Mouse (Mus musculus): ENCODE measurements around the gene Apba1.

The Apba1 gene

DNA sequence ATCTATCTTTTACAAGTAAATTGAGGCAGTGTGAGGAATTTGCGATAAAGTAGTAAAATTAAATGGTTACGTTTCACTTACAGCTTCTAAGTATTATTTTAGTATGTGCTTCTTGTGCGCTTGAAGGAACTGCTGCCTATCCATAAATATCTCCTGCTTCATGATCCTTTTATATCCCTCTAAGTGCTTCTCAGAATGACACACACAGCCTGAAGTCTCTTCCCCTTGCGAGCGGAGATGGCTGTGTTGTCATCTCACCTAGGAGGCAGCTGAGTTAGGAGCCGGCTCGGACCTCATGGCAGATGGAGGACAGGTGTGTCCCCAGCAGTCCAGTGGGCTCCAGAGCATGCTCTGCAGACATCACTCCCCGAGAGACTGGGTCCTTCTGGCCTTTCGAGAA is 163.9 kb downstream of the Apba1 start:
- TF ChIP-seq GATA4 (IDR thresholded peaks at IDR 0.05; ENCODE audit: insufficient replicate concordance, low read length): no peak

DNA sequence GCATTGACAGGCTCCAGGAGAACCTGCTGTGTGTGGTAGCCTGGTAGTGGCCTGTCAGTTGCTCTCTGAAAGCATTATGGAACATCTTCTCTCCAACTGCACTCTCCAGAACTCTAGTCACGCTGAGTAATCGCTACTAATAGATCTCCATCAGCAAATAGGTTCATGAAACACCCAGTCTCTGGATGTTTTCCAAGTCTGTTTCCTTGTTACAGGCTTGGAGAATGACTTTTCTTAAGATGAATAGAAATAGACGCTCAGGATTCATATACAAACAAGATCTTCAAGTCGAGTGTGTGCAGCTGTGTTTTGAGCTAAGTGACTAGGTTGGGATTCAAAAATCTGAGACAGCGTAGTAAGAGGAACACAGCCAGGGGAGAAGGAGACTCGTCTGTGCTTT is 165.4 kb downstream of the Apba1 start:
- no peak for TF ChIP-seq GATA4 (IDR thresholded peaks at IDR 0.05; ENCODE audit: insufficient replicate concordance, low read length)

DNA sequence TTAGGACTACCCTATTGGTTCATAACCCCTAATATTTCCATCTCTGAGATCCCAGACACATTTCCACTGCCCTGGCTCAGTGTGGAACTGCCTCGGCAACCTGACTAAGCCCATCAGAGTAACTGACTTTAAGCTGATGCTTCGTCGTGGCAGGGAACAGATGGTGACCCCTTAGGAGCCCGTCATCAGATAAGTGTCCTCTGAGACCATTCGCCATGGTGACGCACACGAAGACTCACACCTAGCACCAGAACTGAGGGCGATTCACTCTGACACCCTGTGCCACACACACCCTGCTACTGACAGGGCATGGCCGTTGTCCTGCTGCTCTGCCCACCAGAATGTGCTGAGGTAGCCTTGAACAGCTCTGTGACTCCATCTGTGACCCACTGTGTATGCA is 166.1 kb downstream of the Apba1 start:
- no peak for TF ChIP-seq GATA4 (IDR thresholded peaks at IDR 0.05; ENCODE audit: insufficient replicate concordance, low read length)

DNA sequence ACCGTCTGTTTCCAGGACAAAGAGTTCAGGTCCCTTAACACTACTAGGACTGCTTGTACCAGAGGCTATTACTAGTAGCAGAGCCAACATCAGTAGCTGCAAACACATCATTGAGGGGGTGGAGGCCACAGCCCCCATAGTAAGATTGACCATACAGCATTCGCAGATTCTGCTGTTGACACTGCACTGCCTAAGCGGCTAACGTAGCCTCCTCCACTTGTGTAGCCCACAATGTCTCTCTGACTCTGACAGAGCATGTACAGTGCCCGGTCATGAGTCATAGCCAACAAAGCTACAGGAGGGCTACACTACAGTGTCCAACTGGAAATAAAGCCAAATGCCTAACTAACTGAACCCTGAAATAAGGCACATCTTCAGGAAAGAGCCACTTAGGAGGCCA is 166.9 kb downstream of the Apba1 start:
- no peak for TF ChIP-seq GATA4 (IDR thresholded peaks at IDR 0.05; ENCODE audit: insufficient replicate concordance, low read length)

DNA sequence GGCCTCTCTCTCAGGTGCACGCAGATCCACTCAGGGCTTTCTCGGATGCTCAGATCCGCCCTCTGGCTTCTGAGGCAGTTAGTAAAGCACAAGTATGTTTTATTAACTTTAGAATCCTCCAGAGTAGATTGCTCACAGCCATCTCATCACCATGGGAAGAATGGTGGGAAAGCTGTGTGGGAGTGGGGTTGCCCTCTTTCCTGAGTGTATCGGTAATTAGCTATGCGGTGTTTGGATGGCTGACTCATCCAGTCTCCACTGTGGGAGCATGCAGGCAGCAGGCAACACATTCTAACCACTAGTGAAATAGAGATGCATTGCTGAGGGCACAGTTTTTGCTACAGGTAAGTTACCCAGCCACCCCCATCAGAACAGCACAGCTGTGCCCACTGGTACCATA is 172.1 kb downstream of the Apba1 start:
- TF ChIP-seq GATA4 (IDR thresholded peaks at IDR 0.05; ENCODE audit: insufficient replicate concordance, low read length): no peak

DNA sequence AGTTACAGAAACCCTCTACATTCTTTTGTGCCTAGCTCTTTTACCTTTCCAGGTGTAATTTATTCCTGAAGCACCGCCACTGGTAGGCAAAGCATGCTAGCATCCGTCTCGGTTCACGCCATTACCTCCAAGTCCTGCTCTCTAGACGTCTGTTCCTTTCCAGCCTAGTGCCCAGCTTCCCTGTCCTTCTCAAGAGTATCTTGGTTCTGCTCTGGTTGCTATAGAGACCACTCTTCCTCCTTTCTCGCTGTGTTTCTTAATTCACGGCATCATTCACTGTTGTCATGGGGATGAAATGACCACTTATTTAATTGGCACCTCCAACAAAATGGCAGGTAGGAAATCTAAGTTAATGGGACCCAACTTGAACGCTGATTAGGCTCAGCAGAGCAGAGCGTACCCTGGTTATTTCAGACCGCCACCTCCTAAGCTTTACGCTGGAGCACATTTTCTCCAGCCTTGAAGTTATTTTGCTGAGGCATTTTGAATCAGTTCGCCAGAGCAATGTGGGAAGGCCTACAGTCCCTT is 182.8 kb downstream of the Apba1 start:
- no peak for TF ChIP-seq GATA4 (IDR thresholded peaks at IDR 0.05; ENCODE audit: insufficient replicate concordance, low read length)

DNA sequence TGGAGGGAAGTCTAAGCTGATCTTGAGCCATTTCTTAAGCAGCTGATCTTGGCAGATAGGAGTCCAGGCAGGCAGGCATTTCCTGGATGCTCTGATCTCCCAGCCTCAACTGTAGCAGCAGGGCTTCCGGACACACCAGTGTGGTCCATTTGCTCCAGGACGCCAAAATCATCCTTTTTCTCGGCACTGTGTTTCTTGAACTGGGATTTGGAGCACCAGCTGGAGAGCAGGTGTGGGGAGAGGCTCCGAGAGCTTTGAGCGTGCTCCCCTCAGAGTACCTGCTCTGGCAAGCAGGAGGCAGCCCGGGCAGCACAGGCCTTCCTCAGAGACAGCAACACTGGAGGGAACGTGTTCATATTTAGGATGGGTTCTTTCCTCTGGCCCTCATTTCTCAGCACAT is 184.2 kb downstream of the Apba1 start:
- TF ChIP-seq GATA4 (IDR thresholded peaks at IDR 0.05; ENCODE audit: insufficient replicate concordance, low read length): no peak

DNA sequence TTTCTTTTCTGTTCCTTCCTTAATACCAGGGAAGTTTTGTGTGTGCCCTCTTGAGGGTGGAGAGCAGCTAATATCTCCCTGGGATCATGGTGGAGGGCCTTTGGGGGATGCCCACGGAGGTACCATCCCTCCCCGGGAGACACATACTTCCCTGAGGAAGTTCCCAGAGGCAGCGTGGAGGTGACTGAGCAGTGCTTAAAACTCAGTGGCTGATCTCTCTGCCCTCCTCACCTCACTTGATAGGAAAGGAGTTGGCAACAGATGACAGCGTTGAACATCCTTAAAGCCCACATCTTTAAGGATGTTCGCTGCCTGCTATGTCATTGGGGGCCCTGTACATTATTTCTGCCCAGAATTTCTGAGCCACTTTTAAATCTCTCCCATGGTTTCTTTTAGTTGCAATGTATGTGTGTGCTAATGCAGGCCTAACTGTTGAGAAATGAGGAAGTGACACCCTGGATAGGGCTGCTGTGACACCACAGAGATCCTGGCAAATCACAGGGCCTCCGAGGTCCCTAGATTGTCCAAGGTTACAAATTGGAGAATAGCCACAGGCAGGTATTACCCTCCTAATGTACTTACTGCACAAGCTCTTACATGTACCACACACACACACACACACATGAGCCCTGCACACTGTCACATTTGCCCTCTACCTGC is 187.5 kb downstream of the Apba1 start:
- TF ChIP-seq GATA4 (IDR thresholded peaks at IDR 0.05; ENCODE audit: insufficient replicate concordance, low read length): no peak

DNA sequence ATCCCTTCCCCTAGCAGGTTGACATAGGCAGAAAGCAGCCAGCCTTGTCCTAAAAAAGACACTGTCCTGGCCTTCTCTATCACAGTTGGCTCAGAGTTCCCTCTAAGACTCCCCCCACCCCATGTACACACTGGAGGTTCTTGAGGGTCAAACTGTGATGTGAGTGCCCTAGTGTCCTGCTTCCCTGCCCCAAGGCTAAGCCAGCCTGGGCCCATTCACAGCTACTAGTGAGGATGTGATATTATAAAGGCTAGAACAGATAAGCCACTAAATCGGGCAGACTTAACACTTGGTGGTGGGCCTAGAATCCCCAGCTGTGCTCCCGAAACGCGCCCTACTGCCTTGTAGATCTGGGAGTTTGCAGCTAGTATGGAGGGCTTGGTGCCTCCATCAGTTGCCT is 188.1 kb downstream of the Apba1 start:
- TF ChIP-seq GATA4 (IDR thresholded peaks at IDR 0.05; ENCODE audit: insufficient replicate concordance, low read length): no peak

DNA sequence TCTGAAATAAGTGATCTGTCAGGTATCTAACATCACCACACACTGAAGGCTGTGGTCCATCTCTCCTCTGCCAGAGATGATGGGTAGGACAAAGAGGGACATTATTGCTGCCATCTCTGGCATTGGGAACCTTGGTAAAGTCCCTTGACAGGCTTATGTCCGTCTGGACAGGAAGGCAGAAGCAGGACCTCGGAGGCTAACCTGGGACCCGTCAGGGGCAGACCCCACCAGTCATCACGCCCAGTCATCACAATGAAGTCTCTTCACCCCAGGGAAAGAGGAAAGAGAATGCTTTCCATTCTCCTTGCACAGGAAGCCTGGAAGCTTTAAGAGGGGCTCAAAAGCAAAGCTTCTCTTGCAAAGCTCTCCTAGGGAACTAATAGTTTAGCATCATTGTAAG is 189.2 kb downstream of the Apba1 start:
- TF ChIP-seq GATA4 (IDR thresholded peaks at IDR 0.05; ENCODE audit: insufficient replicate concordance, low read length): no peak

DNA sequence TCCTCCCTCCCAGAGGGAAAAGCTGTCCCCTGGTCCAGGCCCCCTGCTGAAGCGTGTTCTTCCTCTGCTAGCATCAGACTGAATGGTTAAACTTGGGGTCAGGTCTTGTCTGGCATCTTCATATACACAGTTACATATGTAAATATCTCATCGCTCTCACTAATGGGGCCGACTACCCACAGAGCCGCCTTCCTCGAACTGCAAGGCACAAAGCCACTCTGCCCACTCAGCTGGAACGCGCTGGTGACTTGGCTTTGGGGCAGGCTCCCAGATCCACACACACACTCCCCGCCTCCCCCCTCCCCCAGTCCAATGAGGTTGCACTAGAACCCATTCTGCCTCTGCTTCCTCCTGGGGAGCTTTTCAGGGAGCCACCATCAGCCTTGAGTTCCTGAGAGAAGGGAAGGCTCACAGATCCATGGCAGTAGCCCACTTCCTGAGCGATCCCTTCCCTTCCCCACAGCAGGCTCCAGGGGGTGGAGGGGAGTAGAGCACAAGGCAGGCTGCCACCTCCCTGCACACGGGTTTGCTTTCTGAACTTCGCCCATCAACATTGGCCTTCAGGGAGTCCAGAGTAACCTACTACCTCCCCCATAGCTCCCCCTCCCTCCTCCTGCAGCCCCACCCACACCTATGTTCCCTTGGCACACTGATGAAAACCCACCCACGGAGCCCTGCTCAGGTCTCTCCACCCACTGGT is 189.8 kb downstream of the Apba1 start:
- TF ChIP-seq GATA4 (IDR thresholded peaks at IDR 0.05; ENCODE audit: insufficient replicate concordance, low read length): no peak

DNA sequence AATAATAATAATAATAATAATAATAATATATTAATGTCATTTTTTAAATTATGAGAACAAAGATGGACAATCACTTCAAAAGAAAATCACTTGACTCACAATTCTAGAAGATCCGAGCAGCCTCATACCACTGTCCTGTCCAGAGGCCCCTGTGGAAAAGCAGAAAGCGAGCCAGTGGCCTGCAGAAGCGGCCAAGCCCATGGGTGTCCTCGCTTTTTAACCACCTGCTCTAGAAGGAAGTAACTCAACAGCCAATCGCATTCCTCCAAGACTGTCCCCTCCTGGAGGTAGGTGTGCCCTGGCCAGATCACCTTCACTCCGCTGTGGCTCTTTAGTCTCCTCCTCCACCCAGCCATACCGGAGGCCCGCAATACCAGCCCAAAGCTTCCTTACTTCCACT is 196.8 kb downstream of the Apba1 start:
- no peak for TF ChIP-seq GATA4 (IDR thresholded peaks at IDR 0.05; ENCODE audit: insufficient replicate concordance, low read length)

DNA sequence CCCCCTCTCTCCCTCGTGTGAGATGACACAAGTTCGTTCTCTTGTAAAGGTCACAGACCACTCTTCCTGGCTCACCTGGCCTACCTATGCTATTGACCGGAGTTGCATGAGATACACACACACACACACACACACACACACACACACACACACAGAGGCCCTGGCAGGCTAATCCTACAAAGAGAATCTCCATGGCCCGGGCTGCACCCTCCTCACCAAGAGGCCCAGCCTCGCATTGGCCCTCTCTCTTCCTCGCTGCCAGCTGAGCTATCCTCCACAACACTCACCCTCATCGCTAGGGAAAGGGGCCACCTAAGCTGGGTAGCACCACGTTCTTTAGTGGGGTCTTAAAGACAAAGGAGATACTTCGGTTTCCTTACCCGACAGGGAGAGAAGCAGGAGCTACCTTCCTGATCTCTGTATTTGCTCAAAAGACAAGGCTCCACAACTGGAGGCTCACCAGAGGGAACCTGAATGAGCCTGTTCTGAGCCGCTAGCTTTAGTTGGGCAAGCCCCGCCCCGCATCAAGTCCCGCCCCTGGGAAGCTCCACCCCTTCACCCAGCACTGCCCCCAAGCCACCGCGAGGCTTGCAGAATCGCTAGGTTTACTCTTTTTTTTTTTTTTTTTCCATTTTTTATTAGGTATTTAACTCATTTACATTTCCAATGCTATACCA is 197.8 kb downstream of the Apba1 start:
- TF ChIP-seq GATA4 (IDR thresholded peaks at IDR 0.05; ENCODE audit: insufficient replicate concordance, low read length): no peak

DNA sequence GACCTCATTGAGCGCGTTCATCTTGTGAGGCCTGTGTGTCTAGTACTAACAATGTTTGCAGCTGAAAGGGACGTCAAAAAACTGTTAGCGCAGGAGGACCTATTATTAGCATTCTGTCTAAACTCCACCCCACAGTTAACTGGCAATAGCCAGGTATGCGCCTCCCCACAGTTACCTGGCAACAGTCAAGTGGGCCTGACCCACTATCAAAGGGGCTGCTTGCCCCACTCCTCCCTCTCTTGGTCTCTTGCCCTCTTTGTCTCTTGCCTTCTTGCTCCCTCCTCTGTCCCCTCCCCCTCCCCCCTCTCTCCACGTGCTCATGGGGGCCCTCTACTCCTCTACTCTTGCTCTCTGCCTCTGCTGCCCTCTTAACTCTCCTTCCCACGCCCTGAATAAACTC is 198.9 kb downstream of the Apba1 start:
- no peak for TF ChIP-seq GATA4 (IDR thresholded peaks at IDR 0.05; ENCODE audit: insufficient replicate concordance, low read length)

DNA sequence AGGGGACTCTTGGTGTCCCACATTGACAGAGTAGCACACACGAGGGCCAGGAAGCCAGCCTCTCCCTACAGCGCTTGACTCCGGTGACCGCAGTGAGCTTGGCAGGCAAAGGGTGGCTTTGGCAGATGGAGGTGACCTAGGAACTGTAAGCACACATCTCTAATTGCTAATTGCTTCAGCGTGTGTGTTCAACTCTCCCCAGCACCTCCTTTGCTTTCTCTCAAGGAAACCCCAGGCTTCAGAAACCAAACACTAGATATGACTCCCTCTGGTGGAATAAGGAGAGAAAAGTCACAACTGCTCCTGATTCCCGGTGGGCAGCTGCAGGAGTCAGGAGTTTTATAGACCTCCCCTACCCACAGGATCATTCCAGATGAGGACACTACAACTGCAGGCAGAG is 200.2 kb downstream of the Apba1 start:
- TF ChIP-seq GATA4 (IDR thresholded peaks at IDR 0.05; ENCODE audit: insufficient replicate concordance, low read length): no peak

DNA sequence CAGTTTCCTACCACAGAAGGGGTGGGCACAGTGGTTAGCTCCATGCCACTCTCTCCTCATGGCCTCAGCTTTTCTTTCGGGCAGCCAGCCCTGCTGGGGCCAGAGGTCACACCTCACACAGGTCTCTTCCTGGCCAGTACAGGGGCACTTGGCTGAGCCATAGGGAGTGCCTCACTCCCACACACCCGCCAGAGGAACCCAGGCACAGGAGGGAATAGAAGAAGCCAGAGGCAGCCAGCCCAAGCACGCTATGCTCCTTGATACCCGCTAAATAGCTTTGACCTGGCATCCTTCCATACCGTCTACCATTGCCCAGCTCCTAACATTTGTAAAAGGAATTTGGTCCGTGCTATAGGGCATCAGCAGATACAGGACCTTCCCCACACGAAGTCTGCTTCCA is 201.2 kb downstream of the Apba1 start:
- TF ChIP-seq GATA4 (IDR thresholded peaks at IDR 0.05; ENCODE audit: insufficient replicate concordance, low read length): no peak
